Mouse (Mus musculus): Measurements from ENCODE around the gene Dlg1.

The Dlg1 gene

GRCm38 (mm10) chr16:31663379-31664286, at the start of gene Dlg1:
Dlg1 (plus strand) TSS chr16:31663443.
- peak; percentile 89 to 92 for DNase-seq

GRCm38 (mm10) chr16:31616382-31616781, 46.9 kb upstream of the Dlg1 start:
- DNase-seq, result no peak

GRCm38 (mm10) chr16:31617128-31617527, 46.1 kb upstream of the Dlg1 start:
- no peak for DNase-seq

GRCm38 (mm10) chr16:31617823-31618371, 45.3 kb upstream of the Dlg1 start:
- peak; percentile 75 to 86 for DNase-seq

- peak in 1 of 2 experiments; percentile 25 for DNase-seq
Observed at GRCm38 (mm10) chr16:31618671-31619070, 44.6 kb upstream of the Dlg1 start.

GRCm38 (mm10) chr16:31619675-31620335, 43.4 kb upstream of the Dlg1 start:
- no peak for DNase-seq

- no peak for DNase-seq
Observed at GRCm38 (mm10) chr16:31622356-31622755, 40.9 kb upstream of the Dlg1 start.

GRCm38 (mm10) chr16:31623136-31623535, 40.1 kb upstream of the Dlg1 start:
- peak in 1 of 2 experiments; percentile 53 for DNase-seq

GRCm38 (mm10) chr16:31624749-31625148, 38.5 kb upstream of the Dlg1 start:
- DNase-seq, result no peak

- no peak for DNase-seq
Observed at GRCm38 (mm10) chr16:31626331-31626730, 36.9 kb upstream of the Dlg1 start.

GRCm38 (mm10) chr16:31630381-31630780, 32.9 kb upstream of the Dlg1 start:
- DNase-seq, result no peak

GRCm38 (mm10) chr16:31631046-31631445, 32.2 kb upstream of the Dlg1 start:
- no peak for DNase-seq

- no peak for DNase-seq
Observed at GRCm38 (mm10) chr16:31634371-31634770, 28.9 kb upstream of the Dlg1 start.

- peak; percentile 38 to 51 for DNase-seq
Observed at GRCm38 (mm10) chr16:31638393-31638792, 24.9 kb upstream of the Dlg1 start.

GRCm38 (mm10) chr16:31639946-31640345, 23.3 kb upstream of the Dlg1 start:
- peak in 1 of 2 experiments; percentile 39 for DNase-seq

- DNase-seq, result no peak
Observed at GRCm38 (mm10) chr16:31641776-31642175, 21.5 kb upstream of the Dlg1 start.

GRCm38 (mm10) chr16:31647221-31647620, 16.0 kb upstream of the Dlg1 start:
- no peak for DNase-seq

- no peak for DNase-seq
Observed at GRCm38 (mm10) chr16:31650788-31651187, 12.5 kb upstream of the Dlg1 start.

GRCm38 (mm10) chr16:31651541-31651940, 11.7 kb upstream of the Dlg1 start:
- no peak for DNase-seq

- no peak for DNase-seq
Observed at GRCm38 (mm10) chr16:31652115-31652843, 11.0 kb upstream of the Dlg1 start.

- no peak for DNase-seq
Observed at GRCm38 (mm10) chr16:31653616-31654015, 9.6 kb upstream of the Dlg1 start.

- no peak for DNase-seq
Observed at GRCm38 (mm10) chr16:31654021-31654420, 9.2 kb upstream of the Dlg1 start.

- no peak for DNase-seq
Observed at GRCm38 (mm10) chr16:31655531-31655930, 7.7 kb upstream of the Dlg1 start.
